Mouse (Mus musculus) ES-E14 (cell line): ENCODE results near the gene Grcc10.

ENCODE experiments used
- CHD2 ChIP-seq: IDR thresholded peaks from 2 replicates; pipeline ENCODE4 v1.6.1; 2014; ENCODE audit warnings: mild to moderate bottlenecking, low read depth, low read length, inconsistent platforms
- MAFK ChIP-seq: IDR thresholded peaks from 2 replicates; pipeline ENCODE4 v1.6.1; 2014; ENCODE audit warnings: mild to moderate bottlenecking, low read depth, low read length, inconsistent platforms; ENCODE audit not compliant: insufficient read depth
- ZC3H11A ChIP-seq: IDR thresholded peaks from 2 replicates; pipeline ENCODE4 v1.6.1; 2012; ENCODE audit warnings: low read depth, mild to moderate bottlenecking, inconsistent platforms, low read length, borderline replicate concordance

- TF ChIP-seq MAFK = no peak
- no peak for TF ChIP-seq ZC3H11A
- no peak for TF ChIP-seq CHD2
These were observed 12.7 kb upstream of the Grcc10 start for GRCm38 (mm10) chr6:124753861-124754260.
